Mouse (Mus musculus): ENCODE data around the gene Ddx39b. TPM values are rescaled to one million over a fixed set of nuclear protein-coding genes. Genes with fewer than 3 reads are reported as not detected.

Ddx39b gene
- polyA plus RNA-seq, 1 experiment from 2014 or later = 347 TPM

GRCm38 (mm10) chr17:35235614-35236389 lies 5.7 kb upstream of the Ddx39b start, which contains the start of gene Nfkbil1:
Gene Nfkbil1, minus strand, starts transcription at chr17:35235792.
- WGBS = under 1% methylated on average over 31 of the region's 35 CpGs
- Histone ChIP-seq H3K27me3 (replicated peaks; ENCODE audit: control insufficient read depth, insufficient read depth, low read length) (no peaks in the 10 kb centered on the region), H3K4me1 (ENCODE audit: control insufficient read depth, insufficient read depth, low read length) (peaks cover 8% of the 10 kb centered on the region; the same call in 1 of the 2 replicates), H3K4me3 (ENCODE audit: low read depth, low read length) (peak within 1 kb of the TSS; percentile 61), H3K36me3 (ENCODE audit: control insufficient read depth, insufficient read depth, low read length) (peaks cover 18% of the 10 kb centered on the region), H3K9me3 (ENCODE audit: control insufficient read depth, low read length) (no peaks in the 10 kb centered on the region), H3K4me2 (ENCODE audit: low read depth, low read length) (peak within 1 kb of the TSS; percentile 93), H3K9ac (ENCODE audit: low read depth, low read length) (peak within 1 kb of the TSS; percentile 89), H3K27ac (replicated peaks; ENCODE audit: low read depth, low read length) (peak within 1 kb of the TSS; percentile 97)
- peak; percentile 98 for DNase-seq (ENCODE audit: low spot score)
- ATAC-seq (ENCODE audit: low read depth) = peak; percentile 90

DNA sequence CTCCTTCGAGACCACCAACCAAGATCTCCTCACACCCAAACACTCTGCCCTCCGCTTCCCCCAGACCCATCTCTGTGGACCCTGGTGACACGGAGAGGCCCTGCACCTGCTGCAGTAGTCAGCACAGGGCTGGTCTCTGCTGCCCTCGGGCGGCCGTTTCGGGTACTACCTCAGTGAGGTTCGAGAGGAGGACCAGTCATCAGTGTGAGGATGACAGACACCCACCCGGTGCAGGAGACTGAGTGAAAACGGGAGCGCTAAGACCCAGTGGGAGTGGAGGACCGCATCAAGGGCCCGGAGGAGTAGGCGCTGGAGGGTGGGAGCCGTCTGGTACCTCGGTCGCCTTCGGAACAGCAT lies 5.2 kb upstream of the Ddx39b start:
- Histone ChIP-seq H3K27ac (replicated peaks; ENCODE audit: low read depth, low read length) (peak overlapping the region; percentile 97), H3K36me3 (ENCODE audit: control insufficient read depth, insufficient read depth, low read length) (peaks cover 13% of the 10 kb centered on the region; the same call in 1 of the 2 replicates), H3K4me1 (ENCODE audit: control insufficient read depth, insufficient read depth, low read length) (peaks cover 10% of the 10 kb centered on the region; the same call in 1 of the 2 replicates), H3K4me3 (ENCODE audit: low read depth, low read length) (peak overlapping the region; percentile 61), H3K9ac (ENCODE audit: low read depth, low read length) (peak overlapping the region; percentile 89), H3K27me3 (replicated peaks; ENCODE audit: control insufficient read depth, insufficient read depth, low read length) (no peaks in the 10 kb centered on the region), H3K4me2 (ENCODE audit: low read depth, low read length) (peak overlapping the region; percentile 93), H3K9me3 (ENCODE audit: control insufficient read depth, low read length) (no peaks in the 10 kb centered on the region)
- DNase-seq (ENCODE audit: low spot score) = peak; percentile 90
- ATAC-seq (ENCODE audit: low read depth) = peak; percentile 67
- WGBS = 1% methylated on average over 18 of the region's 18 CpGs

- H3K4me1 ChIP-seq (ENCODE audit: control insufficient read depth, insufficient read depth, low read length) = peaks cover 10% of the 10 kb centered on the region; the same call in 1 of the 2 replicates
- H3K36me3 ChIP-seq (ENCODE audit: control insufficient read depth, insufficient read depth, low read length) = peaks cover 10% of the 10 kb centered on the region; the same call in 1 of the 2 replicates
- H3K27me3 ChIP-seq (replicated peaks; ENCODE audit: control insufficient read depth, insufficient read depth, low read length) = no peaks in the 10 kb centered on the region
- peak overlapping the region; percentile 89; the same call in 1 of the 2 replicates for H3K9ac ChIP-seq (ENCODE audit: low read depth, low read length)
- DNase-seq (ENCODE audit: low spot score) (no peak), ATAC-seq (ENCODE audit: low read depth) (no peak)
- H3K9me3 ChIP-seq (ENCODE audit: control insufficient read depth, low read length) = no peaks in the 10 kb centered on the region
- no peak overlapping the region for H3K27ac ChIP-seq (replicated peaks; ENCODE audit: low read depth, low read length)
- WGBS = 77% methylated on average over 9 of the region's 9 CpGs
- no peak overlapping the region for H3K4me2 ChIP-seq (ENCODE audit: low read depth, low read length)
- no peak overlapping the region for H3K4me3 ChIP-seq (ENCODE audit: low read depth, low read length)
Observed at GRCm38 (mm10) chr17:35236996-35237395, 4.5 kb upstream of the Ddx39b start.

- no peak for ATAC-seq (ENCODE audit: low read depth)
Observed at GRCm38 (mm10) chr17:35237504-35237903, 4.0 kb upstream of the Ddx39b start.

DNA sequence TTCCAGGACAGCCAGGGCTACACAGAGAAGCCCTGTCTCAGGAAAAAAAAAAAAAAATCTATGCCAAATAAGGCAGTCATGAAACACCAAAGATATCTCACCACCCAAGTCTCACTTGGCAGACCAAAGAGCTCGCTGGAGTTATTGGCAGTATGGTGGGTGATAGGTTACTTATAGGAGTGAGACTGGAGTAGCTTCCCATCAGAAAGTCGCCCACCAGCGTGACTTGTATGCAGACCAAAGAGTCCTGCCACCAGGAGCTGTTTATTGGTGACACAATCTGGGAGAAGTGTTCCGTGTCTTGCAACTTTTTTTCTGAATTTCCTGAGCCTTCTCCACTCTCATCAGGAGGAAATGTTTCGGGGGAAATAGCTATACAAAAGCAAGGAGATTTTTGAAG lies 1.8 kb upstream of the Ddx39b start:
- Histone ChIP-seq H3K4me3 (ENCODE audit: low read depth, low read length) (no peak overlapping the region), H3K9me3 (ENCODE audit: control insufficient read depth, low read length) (no peaks in the 10 kb centered on the region), H3K4me1 (ENCODE audit: control insufficient read depth, insufficient read depth, low read length) (peaks cover 22% of the 10 kb centered on the region), H3K27me3 (replicated peaks; ENCODE audit: control insufficient read depth, insufficient read depth, low read length) (no peaks in the 10 kb centered on the region), H3K4me2 (ENCODE audit: low read depth, low read length) (no peak overlapping the region), H3K36me3 (ENCODE audit: control insufficient read depth, insufficient read depth, low read length) (peaks cover 19% of the 10 kb centered on the region), H3K27ac (replicated peaks; ENCODE audit: low read depth, low read length) (no peak overlapping the region), H3K9ac (ENCODE audit: low read depth, low read length) (no peak overlapping the region)
- no peak for ATAC-seq (ENCODE audit: low read depth)
- 80% methylated on average over 5 of the region's 5 CpGs for WGBS
- no peak for DNase-seq (ENCODE audit: low spot score)

More at GRCm38 (mm10) chr17:35237504-35237903, 4.0 kb upstream of the Ddx39b start:
- H3K4me3 ChIP-seq (ENCODE audit: low read depth, low read length) = no peak overlapping the region
- peaks cover 10% of the 10 kb centered on the region; the same call in 1 of the 2 replicates for H3K36me3 ChIP-seq (ENCODE audit: control insufficient read depth, insufficient read depth, low read length)
- peaks cover 10% of the 10 kb centered on the region; the same call in 1 of the 2 replicates for H3K4me1 ChIP-seq (ENCODE audit: control insufficient read depth, insufficient read depth, low read length)
- H3K4me2 ChIP-seq (ENCODE audit: low read depth, low read length) = no peak overlapping the region
- no peak overlapping the region for H3K27ac ChIP-seq (replicated peaks; ENCODE audit: low read depth, low read length)
- no peak for DNase-seq (ENCODE audit: low spot score)
- 81% methylated on average over 12 of the region's 12 CpGs for WGBS
- H3K9ac ChIP-seq (ENCODE audit: low read depth, low read length) = no peak overlapping the region
- no peaks in the 10 kb centered on the region for H3K9me3 ChIP-seq (ENCODE audit: control insufficient read depth, low read length)
- H3K27me3 ChIP-seq (replicated peaks; ENCODE audit: control insufficient read depth, insufficient read depth, low read length) = no peaks in the 10 kb centered on the region

DNA sequence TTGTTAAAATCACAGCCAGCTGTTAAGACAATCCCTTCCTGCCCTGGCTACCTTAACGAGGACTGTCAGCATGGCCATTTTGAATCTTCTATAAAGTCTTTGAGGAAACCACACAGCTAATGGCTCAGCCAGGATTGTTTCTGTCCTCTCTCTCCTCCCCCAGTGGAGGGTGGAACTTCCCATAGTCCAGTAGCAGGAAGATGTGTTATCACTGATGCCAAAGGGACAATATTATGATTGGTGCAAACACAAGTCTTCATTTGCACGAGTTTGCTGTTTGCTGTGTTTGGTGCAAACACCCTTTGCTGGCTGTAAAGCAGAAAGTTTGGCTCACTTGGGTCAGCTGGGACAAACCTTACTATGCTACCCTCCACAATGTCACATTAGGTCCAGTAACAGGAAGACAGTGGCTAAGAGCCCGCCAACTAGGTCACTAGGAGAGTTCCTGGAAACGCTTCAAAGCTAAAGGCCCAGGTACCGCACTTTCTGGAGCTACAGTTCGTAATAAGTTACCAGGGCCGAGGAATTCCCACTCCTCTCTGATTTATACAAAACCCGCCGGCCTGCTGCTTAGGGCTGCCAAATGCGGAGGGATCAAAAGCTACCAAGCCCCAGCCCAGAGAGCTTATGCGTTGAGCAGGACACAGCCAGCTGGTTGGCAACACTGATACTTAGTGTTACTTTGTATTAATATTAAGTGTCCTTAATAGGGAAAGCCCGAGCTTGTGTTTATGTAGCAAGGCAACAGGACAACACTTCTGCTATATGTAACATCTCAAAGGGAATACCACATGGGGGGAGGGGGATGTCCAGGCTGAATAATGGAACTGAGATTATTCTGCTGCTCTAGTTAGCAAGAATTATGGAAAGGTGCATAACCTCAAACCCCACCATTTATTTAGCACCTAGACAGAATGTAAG lies 902 bp upstream of the Ddx39b start:
- Histone ChIP-seq H3K9ac (ENCODE audit: low read depth, low read length) (peak overlapping the region; percentile 100), H3K4me2 (ENCODE audit: low read depth, low read length) (peak overlapping the region; percentile 86), H3K36me3 (ENCODE audit: control insufficient read depth, insufficient read depth, low read length) (peaks cover 28% of the 10 kb centered on the region), H3K4me1 (ENCODE audit: control insufficient read depth, insufficient read depth, low read length) (peaks cover 21% of the 10 kb centered on the region), H3K27ac (replicated peaks; ENCODE audit: low read depth, low read length) (peak overlapping the region; percentile 99), H3K4me3 (ENCODE audit: low read depth, low read length) (peak overlapping the region; percentile 96), H3K27me3 (replicated peaks; ENCODE audit: control insufficient read depth, insufficient read depth, low read length) (no peaks in the 10 kb centered on the region), H3K9me3 (ENCODE audit: control insufficient read depth, low read length) (no peaks in the 10 kb centered on the region)
- DNase-seq (ENCODE audit: low spot score) (no peak), ATAC-seq (ENCODE audit: low read depth) (no peak)
- WGBS = 28% methylated on average over 12 of the region's 12 CpGs

GRCm38 (mm10) chr17:35242015-35242941 lies 732 bp downstream of the Ddx39b start:
- ATAC-seq (ENCODE audit: low read depth) = peak; percentile 28
- under 1% methylated on average over 39 of the region's 55 CpGs for WGBS

More at GRCm38 (mm10) chr17:35242015-35242941, 732 bp downstream of the Ddx39b start:
- peak overlapping the region; percentile 96 for H3K4me3 ChIP-seq (ENCODE audit: low read depth, low read length)
- no peaks in the 10 kb centered on the region for H3K9me3 ChIP-seq (ENCODE audit: control insufficient read depth, low read length)
- H3K36me3 ChIP-seq (ENCODE audit: control insufficient read depth, insufficient read depth, low read length) = peaks cover 45% of the 10 kb centered on the region
- peak; percentile 84 for DNase-seq (ENCODE audit: low spot score)
- H3K9ac ChIP-seq (ENCODE audit: low read depth, low read length) = peak overlapping the region; percentile 100
- H3K27me3 ChIP-seq (replicated peaks; ENCODE audit: control insufficient read depth, insufficient read depth, low read length) = no peaks in the 10 kb centered on the region
- H3K27ac ChIP-seq (replicated peaks; ENCODE audit: low read depth, low read length) = peak overlapping the region; percentile 99
- H3K4me1 ChIP-seq (ENCODE audit: control insufficient read depth, insufficient read depth, low read length) = peaks cover 21% of the 10 kb centered on the region
- H3K4me2 ChIP-seq (ENCODE audit: low read depth, low read length) = peak overlapping the region; percentile 86

Data from embryonic facial prominence, embryonic 14.5 days (tissue).